8 mouse cellular contexts compared by ENCODE assay signal in genomic region chr19:16063533-16063915, GRCm38 (mm10).
DNase-seq lines count a peak whose midpoint lies in the region; ATAC-seq lines count a peak whose summit lies in the region.

No protein-coding gene starts in this region.

- H3K27ac ChIP-seq in neural tube, embryonic 11.5 days (ENCODE audit: low read depth, low read length), result no peak overlapping the region

- H3K4me1 ChIP-seq in neural tube, embryonic 11.5 days (ENCODE audit: control insufficient read depth, insufficient read depth, low read length), result 0 out of 2 replicates have a peak, but pooled peaks cover 4% of the 10 kb centered on the region

- ATAC-seq in neural tube, embryonic 11.5 days (ENCODE audit: insufficient read depth, low FRiP score, low TSS enrichment), result 0 out of 2 replicates have a peak, but pooled peaks have one; percentile 9
- ATAC-seq in megakaryocyte progenitor cell, adult 5-6 weeks (replicated peaks; ENCODE audit: poor library complexity), result peak; percentile 18; the same call in 1 of the 2 replicates

- no peaks in the 10 kb centered on the region for H3K36me3 ChIP-seq in neural tube, embryonic 11.5 days (ENCODE audit: control insufficient read depth, insufficient read depth, low read length)

- H3K27me3 ChIP-seq in neural tube, embryonic 11.5 days (ENCODE audit: control insufficient read depth, insufficient read depth, low read length), result no peaks in the 10 kb centered on the region

- peak; percentile 84 for DNase-seq in heart, adult 11 months
- no peak for DNase-seq in heart, adult 8-10 months (ENCODE audit: low spot score)
- no peak for DNase-seq in neural tube, embryonic 11.5 days (ENCODE audit: low spot score)
- no peak for DNase-seq in neural tube, embryonic 10.5 days (ENCODE audit: extremely low spot score, low spot score)
- DNase-seq in spleen, postnatal 10 days (ENCODE audit: low spot score in 2 of 2), result no peak
- no peak for DNase-seq in adrenal gland, postnatal 36 days
- no peak for DNase-seq in gastrocnemius, postnatal 4 days (ENCODE audit: low spot score in 2 of 2)

- no peaks in the 10 kb centered on the region for H3K9me3 ChIP-seq in neural tube, embryonic 11.5 days (ENCODE audit: control insufficient read depth, low read length)

- no peak overlapping the region for H3K4me2 ChIP-seq in neural tube, embryonic 11.5 days (ENCODE audit: low read depth)

- no peak overlapping the region for H3K4me3 ChIP-seq in neural tube, embryonic 11.5 days (ENCODE audit: low read depth, low read length)

- 67% methylated on average over 8 of the region's 8 CpGs for WGBS in neural tube, embryonic 11.5 days

- no peak overlapping the region for H3K9ac ChIP-seq in neural tube, embryonic 11.5 days (ENCODE audit: low read length)
